Mouse (Mus musculus) mouse trophoblast stem cell (cell line): ENCODE results near the gene Efna2.
"Not testable (repeated sequence)": the region's sequence is repeated elsewhere in the genome, so short reads cannot be mapped to it uniquely, and the experiment has no call there.

Source experiments
- in situ Hi-C, 2 experiments: fragments of 300-500 bp; cut with MseI, MboI; formaldehyde crosslinking; loops; 2 replicates in 1 of 2; 3 replicates in 1 of 2; pipeline ENCODE4 v1.15.1; 2025

Efna2 gene

DNA sequence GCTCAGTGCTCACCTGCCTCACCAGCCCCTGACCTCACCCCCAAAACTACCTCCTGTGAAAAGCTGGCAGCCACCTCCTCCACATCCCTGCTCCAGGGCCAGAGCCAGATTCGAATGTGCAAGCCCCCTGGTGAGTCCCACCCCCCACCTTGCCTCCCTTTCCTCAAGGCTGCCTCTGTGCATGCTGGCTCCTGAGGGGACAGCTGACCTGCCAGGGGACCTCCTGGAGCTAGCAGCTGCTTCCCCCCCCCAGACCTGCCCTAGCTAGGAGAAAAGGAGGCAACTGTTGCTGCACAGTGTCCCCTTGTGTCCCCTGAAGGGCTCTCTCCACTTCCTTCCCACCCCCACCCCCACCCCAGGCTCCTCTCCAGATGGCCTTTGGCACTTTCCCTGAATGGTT lies 24.0 kb upstream of the Efna2 start:
- in situ Hi-C loops, result no loop called here

DNA sequence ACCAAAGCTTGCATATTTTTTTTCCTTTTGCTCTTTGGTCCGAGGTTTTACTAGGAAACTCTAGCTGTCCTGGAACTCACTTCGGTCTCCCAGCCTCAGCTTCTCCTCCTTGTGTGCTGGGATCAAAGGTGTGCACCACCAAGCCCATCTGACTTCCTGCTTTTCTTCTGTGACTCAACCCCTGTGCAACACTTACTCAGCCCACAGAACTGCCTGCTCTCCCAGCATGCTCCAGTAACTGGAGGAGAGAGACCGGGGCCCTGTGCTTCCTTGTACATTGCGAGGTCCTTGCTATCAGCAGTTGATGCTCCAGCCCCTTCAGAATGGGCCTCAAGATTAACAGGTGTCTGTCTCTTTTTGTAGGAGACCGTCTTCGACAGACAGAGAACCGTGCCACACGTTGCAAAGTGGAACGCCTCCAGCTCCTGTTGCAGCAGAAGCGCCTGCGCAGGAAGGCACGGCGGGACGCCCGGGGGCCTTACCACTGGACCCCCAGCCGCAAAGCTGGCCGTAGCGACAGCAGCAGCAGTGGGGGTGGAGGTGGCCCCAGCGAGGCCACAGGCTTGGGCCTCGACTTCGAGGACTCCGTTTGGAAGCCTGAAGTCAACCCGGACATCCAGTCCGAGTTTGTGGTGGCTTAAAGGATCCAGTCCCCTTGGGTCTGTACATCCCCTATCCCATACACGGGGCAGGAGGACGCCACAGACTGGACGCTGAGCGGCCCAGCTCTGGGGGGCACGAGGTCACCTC lies 23.1 kb upstream of the Efna2 start:
- in situ Hi-C loops, result no loop called here

DNA sequence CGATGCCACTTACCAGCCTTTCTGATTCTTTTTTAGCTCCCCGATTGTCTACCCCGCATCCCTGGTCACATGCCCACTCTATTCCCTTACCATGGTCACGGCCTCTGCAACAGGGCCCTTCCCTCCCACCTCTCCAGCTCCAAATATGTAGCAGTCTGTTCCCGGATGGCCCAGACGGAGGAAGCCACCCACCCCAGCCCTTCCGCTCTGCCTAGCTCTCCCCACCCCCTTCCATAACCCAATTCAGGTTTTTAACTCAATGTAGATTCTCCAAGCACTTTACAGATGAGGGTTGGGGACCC lies 22.6 kb upstream of the Efna2 start:
- in situ Hi-C loops, result no loop called here

DNA sequence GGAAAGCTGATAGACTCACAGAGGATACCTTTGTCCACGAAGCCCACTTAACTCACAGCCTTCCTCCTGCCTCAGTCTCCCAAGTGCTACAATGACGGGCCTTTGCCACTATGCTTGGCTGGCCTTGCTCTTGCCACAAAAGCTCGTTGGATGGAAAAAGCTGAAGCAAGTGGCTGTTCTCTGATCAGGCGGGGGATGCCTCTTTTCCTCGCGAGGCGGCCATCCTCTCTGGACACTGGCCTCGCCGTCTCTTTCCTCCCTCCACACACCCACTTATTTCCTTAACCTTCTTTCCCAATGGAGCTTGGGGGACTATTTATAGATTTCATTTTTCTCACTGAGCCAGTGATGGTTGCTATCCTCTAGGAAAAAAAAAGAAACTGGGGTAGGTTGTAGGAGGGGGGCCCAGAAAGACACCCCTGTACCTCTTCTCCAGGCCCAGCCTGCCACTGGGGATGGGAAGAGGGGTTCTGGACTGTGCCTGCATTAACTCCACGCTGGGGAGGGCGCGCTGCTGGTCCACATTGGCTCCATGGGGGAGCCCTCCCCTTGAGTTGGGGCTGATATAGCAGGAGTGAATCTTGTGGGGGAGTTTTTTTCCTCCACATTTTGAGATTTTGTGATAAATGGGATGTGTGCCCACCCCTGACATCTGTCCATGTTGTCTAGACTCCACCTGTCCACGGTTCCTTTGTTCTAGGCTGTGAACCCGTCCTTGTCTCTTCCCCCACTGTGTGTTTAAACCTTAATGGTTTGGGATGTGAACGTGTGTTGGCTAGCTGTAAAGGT lies 21.9 kb upstream of the Efna2 start:
- in situ Hi-C loops, result no loop called here

DNA sequence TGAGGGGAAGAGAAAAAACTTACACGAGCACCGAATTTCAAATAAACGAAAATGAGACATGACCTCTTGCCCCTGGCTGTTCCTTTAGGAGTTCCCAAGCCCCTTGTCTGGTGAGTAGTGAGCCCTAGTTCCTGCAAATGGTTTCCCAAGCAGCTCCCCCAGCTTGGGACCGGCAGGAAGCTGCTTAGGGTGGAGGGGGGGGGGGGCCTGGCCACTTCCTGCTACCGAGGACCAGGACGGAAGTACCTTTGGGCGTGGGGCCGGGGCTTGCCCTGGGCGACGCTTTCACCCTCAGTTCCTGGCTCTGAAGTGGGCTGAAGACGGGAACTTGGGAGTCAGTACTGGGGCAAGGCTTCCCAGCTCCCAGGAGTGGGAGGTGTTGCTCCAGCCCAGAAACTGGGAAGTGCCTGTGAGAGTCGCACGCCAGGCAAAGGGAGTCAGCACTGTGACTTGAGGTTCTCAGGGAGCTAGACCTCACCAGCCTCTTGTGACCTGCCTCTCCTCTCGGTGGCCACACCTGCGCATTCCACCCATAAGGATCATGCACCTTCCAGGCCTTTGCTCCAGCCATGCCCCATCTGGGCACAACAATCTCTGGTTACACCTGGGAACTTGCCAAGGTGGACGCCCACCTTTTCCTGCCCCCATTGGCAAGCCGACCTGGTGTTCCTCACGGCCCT lies 20.8 kb upstream of the Efna2 start:
- in situ Hi-C loops, result no loop called here

DNA sequence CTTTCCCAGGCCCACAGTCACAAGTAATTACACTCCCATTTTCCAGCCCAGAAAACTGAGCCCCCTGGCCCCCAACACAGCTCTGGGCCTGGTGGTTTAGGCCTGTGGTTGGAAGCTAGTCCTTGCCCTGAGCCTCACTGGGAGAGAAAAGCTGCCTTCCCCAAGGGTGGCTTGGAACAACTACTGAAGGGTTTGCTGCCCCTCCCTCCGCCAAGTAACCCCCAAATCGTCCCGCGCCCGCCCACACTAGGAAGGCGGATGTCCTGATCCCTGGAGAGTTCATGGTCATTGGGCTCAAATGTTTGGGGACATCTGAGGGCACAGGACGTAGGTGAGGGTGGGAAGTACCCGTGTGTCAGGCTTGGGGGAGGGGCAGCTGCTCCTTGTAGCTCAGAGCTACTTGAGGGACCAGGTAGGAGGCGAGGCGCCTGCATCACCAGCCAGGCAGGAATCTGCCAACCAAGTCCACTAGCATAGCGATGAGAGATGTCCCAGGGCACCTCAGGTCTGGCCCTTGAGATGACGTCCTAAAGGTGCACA lies 20.2 kb upstream of the Efna2 start:
- in situ Hi-C loops, result no loop called here

DNA sequence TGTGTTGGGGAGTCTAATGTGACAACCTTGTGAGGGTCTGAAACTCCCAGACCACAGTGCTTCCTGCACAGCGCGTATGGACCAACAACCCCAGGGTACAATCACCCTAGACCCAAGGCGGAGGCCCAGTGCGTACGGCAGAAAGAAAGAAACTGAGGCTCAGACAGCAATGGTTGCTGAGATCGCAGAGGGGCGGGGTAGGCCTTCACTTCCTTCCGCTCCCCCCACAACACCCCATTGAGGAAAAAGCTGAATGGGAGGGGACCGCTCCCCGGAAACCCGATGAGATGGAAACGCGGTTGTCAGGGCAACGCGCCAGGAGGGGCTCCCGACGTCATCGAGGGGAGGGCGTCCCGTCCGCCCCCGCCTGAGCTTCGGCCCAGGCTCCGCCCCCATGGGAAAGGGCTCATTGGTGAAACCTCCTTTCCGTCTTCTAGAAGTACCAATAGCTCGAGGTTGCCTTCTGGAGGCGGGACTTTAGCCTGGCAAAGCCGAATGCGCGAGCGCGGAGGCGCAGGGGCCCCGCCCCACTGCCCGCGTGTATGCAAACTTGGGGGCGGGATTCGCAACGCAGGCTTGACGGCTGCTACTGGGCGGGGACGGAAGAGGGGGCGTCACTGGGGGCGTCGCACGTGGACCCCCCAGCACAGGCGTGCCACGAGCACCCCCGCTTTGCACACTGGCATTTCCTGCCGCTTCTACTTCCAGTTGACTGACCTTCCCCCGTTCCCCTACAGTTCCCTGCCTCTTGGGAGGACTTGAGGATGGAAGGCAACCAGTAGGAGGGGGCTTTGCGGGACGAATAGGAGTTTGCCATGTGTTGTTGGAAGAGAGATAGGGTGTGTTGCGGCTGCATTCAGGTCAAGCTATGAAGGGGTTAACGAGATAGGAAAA lies 19.5 kb upstream of the Efna2 start:
- in situ Hi-C loops, result no loop called here

DNA sequence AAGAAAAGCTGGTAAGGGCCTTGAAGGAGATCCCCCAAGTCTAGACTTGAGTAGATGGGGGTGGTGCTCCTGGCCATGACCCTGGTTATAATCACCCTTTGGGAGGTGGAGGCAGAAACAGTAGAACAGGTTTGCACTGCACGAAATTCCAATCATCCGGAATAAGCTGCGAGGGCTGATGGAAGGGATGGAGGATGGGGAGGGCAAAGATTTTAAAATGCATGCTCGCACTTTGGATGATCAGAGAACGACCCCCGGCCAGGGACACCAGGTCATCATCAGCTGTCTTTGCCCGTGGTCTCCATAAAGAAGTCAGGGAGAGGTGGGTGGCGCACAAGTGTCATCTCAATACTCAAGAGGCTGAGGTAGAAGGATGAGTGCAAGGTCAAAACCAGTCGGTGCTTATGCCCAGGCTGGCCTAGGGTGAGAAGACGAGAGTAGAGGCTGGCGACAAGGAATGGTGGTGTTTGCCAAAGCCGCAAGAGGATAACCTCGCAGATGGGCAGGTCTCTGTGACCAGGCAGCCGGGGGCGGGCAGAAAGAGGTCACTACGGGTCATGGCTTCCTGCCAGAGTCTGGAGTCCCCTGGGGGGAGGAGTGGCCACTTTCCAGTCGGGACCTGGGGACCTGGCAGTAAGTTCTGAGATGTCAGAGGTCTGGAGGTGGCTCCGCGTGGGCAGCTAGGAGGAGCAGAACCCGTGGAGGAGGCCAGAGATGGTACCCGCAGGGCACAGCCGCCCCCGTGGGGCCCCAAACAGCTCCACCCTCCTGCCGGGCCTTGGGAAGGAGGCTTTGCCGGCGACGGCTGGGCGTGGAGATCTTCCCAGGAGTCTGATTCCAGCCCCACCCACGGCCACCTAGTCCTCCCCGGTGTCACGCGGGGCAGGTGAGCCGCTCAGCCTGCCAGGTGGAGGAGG lies 18.6 kb upstream of the Efna2 start:
- in situ Hi-C loops, result no loop called here

DNA sequence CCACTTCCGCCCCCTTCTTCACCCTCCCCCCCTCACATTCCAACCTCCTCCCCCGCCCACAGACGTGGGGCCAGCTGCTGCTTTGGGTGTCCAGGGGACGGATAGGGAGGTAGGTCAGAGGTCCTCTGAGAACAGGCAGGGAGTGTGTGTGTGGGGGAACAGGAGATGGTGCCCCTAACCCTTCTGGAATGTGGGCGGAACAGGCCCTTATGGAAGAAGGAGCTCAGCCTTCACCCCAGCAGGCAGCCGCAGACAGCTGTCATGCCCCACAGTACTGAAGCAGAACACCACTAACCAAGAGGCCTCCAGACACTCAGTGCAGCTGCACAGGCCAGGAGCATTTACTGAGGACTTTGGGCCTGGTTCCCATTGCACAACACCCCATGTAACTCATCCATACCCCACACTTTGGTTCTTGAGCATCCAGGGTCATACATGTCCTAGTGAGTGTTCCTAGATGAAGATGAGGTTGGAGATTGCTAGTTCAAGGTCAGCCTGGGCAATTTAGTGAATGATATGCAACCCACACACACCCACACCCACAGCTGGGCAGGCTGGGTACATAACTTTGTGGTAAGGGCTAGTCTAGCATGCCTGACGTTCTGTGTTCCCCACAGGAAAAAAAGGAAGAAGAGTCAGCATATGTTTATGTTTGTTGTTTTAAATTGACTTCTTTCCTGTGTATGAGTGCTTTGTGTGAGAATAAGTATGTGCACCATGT lies 17.6 kb upstream of the Efna2 start:
- in situ Hi-C loops, result no loop called here

DNA sequence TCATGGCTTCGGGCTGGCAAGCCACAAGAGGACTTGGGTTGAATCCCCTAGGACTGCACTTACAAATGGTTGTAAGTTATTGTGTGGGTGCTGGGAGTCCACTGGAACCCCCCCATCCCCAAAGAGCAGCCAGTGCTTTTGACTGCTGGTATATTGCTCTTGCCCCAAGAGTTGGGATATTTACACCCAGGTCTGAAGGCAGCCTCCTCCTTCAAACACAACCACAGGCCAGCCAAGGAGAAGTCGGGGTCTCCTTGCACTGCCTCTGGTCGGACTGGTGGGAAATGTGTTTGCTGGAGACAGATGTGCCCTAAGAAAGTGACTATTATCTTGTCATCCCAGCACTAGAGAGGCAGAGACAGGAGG lies 17.1 kb upstream of the Efna2 start:
- in situ Hi-C loops, result no loop called here

DNA sequence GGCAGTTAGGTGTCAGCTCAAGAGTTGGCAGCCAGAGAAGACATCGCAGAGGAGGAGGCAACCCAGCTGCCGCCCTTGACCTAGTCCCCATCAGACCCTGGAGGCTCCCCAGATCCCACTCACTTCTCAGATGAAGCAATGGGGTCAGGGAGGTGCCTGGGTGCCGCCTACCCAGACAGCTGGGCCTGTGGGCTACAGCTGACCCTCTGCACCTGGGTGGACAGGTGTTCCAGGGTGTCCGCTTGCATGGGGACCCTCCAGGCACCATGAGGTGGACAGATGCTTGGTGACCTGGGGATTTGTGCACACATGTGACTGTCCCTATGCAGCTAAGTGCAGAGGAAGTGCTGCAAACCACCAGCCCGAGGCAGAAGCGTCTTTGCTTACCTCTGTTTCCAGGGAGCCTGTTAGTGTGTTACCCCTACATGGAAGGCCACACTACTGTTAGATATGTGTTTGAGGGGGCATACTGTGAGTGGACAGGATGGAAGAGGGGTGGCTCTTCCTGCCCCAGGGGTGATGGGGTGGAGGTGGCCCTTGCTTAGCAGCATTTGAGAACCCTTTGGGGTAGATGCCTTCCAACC lies 16.5 kb upstream of the Efna2 start:
- in situ Hi-C loops, result no loop called here

DNA sequence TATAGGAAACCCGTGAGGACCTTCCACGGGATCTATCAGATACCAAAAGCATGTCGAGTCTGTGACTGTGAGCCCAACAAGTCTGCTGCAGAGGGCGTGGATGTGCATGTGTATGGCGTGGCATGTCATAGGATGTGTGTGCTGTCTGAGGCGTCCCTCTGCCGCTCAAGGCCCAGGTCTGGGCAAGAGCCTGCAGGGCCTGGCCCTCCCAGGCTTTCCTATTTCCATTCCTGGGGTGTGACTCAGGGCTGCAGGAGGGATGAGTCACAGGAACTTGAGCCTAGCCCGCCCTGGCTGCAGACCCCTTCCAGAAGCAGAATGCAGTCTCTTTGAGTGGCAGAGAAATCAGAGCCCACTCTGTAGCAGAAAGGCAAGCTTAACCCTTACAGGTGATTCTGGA lies 15.6 kb upstream of the Efna2 start:
- in situ Hi-C loops, result no loop called here

DNA sequence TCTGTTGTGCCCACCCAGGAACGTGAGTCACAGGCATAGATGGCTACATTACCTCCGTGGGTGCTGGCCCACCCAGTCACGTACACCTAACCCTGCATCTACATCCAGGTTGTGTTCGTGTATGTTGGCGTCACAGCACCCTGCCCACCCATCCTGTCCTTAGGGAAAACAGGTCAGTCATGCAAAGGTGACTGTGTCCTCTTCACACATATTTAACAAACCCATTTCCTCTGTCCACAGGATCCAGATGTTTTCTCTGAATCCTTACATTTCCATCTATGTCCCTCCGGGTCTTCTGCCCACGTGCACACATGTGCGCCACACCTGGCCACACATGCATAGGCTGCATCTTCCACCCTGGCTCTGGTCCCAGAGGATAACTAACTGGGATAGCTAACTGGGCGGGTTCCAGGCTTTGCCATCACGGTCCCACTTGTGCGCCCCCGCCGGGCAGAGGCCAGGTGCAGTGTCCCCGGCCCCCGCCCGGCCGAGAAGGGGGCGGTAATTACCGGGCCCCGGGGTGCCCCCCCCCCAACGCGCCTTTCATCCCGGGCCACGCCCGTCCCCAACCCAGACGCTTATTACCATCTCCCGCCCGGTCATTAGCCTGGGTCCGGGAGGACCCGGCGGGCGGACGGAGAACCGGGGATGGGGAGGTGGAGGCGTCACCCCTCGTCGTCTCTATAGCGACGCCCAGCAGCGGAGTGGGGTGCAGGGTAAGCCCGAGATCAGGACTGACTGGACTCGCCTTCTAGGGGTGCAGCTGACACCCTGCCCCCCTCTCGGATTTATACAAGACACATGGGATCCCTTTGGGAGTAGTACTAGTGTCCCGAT lies 14.9 kb upstream of the Efna2 start:
- in situ Hi-C loops, result no loop called here

DNA sequence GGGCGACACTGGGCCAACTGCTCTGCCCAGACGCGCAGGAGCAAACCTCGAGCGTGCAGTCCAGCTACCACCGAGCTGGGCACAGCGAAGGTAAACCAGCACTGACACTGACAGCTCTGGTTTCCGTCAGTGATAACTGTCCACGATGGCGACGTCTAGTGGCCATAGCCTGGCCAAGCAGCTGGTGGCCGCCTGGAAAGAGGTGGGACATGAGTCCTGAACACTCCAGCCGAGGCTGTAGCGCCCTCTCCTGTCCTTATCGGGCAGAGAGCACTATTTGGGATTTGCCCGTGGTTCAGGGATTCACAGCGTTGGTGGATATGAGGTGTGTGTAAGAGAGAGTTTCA lies 14.3 kb upstream of the Efna2 start:
- in situ Hi-C loops, result no loop called here

DNA sequence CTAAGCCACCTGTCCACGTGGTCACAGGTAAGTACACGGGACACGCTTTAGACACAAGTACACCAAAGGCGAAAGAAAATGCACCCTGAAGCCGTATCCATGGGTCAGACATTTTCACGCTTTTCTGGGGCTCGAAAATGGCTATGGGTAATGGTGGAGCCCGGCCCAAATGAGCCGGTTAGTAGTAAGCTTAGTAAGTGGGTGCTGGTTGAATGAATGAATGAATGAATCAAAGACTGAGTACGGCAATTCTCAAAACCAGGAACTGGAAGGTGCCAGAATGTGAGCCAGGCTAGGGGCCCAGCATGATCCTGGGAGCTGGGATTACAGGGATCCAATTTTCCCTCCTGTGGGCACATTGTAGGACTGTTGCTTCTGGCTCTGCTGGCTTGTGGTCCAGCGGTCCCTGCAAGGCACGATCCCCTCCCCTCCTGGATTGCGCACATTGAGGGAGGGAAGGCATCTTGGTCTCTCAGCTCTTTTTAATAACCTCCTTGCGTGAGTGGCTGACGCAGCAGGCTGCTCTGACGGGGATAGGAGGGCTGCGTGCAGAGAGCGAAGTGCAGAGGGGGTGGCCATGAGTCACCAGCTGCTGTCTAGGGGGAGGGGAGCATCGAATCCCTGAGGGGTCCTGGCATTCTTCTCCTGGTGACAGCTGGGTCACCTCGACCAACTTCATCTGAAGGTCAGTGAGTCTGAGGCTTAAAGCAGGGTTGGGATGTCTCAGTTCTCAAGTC lies 13.7 kb upstream of the Efna2 start, which contains the start of gene Cirbp:
TSS of gene Cirbp (plus strand) at position 594 of the 737 bp plus-strand sequence.
- in situ Hi-C loops, result no loop called here

DNA sequence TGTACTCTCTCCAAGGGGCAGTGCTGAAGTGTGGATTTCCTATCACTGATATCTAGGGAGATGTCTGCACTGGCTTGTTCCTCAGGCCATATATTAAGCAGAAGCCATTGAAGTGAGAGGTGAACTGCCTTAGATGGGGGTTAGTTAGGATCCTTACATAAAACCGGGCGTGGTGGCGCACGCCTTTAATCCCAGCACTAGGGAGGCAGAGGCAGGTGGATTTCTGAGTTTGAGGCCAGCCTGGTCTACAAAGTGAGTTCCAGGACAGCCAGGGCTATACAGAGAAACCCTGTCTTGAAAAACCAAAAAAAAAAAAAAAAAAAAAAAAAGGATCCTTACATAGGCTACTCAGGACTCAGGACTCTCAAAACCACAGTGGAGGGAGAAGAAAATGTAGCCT lies 13.1 kb upstream of the Efna2 start:
- in situ Hi-C loops, result not testable (repeated sequence)

DNA sequence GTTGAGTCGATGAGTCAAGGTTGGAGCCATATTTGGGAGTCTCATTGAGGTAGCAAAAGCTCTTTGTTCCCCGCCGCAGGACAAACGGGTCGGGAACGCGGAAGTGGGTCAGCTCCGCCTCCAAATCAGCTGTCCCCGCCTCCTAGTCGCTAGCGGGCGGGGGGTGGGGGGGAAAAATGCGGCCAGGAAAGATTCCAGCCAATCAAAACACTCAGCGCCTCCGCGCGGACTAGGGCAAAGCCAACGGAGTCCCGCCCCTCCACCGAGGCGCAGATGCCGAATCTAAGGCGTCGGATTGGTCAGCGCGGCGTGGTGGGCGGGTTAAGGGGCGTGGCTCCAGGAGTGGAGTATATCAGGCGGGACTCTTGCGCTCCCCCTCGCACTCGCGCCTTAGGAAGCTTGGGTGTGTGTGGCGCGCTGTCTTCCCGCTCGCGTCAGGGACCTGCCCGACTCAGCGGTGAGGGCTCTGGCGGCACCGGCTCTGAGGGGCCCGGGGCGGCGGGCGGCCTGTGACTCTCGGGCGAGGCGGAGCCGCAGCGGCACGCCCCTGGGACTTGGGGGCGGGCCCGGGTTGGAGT lies 11.7 kb upstream of the Efna2 start:
- in situ Hi-C loops, result no loop called here
